ENCODE assay signal across 10 mouse cellular contexts in the genomic region with DNA sequence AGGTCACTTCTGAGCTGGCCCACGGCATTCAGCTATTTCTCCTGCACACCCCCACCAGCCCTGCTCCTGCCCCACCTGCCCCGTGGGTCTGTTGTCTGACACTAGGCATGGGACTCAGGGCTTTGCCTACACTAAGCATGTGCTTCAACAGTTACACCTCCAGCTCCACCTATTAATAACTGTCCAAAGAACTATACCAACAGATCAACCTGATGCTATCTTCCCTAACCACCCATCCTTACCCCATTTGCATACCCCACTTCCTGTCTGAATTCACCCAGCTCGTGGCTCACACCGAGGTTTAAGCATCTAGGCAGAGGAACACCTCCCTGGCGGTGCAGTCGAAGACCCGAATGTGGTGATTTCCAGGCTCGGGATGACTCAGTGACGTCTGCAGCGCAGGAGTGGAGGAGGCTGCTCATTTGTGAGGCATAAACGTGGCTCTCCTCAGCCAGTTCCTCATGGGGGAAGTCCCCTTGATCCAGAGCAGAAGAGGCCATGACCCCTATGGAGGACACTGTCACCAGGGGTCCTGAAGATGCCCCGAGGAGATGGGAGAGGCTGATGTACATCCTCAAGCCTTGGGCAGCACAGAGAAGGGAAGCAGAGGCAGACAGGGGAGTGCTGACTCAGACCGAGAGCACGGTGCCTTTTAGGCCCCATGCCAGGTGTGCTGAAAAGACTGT. TPM values are rescaled to one million over a fixed set of nuclear protein-coding genes. Genes with fewer than 3 reads are reported as not detected.
DNase-seq lines count a peak whose midpoint lies in the region; TF ChIP-seq lines count a peak whose summit lies in the region.
"Had no signal": no experiment of that assay in that cellular context is flagged by ENCODE, and none has a peak within 500 bp of the region (broad histone marks: within the 10 kb centered on the region; RNA-seq: fewer than 3 reads in every experiment).

No protein-coding gene starts in this region.

- intact Hi-C loops in left cerebral cortex, adult 2 months (cut with DNase I): no loop called here
- intact Hi-C loops in left cerebral cortex, postnatal 4 days (cut with DNase I): loop anchor here (5.0 kb wide), 1 partner anchor 56 kb away; no protein-coding TSS in a partner anchor

- peaks cover 27% of the 10 kb centered on the region for H3K36me3 ChIP-seq in macrophage (ENCODE audit: inconsistent target)

- no peak for TF ChIP-seq CTCF in left cerebral cortex, adult 2 months (IDR thresholded peaks at IDR 0.05)

- no peak overlapping the region for H3K4me3 ChIP-seq in left cerebral cortex, adult 2 months
- no peak overlapping the region for H3K4me3 ChIP-seq in macrophage (ENCODE audit: inconsistent target)

- WGBS in macrophage (ENCODE audit: missing documents): 4% methylated on average over 14 of the region's 14 CpGs

- peak; percentile 36 to 40 for DNase-seq in left cerebral cortex, adult 2 months (ENCODE audit: extremely low spot score in 1 of 2, low spot score in 2 of 2)
- DNase-seq in left cerebral cortex, postnatal 4 days: no peak
- peak; percentile 59 for DNase-seq in MN1 (ENCODE audit: low spot score)
- peak; percentile 82 for DNase-seq in thymus, postnatal 0 days (ENCODE audit: low spot score)
- no peak for DNase-seq in layer of hippocampus, adult 18-20 months (ENCODE audit: low spot score in 2 of 2)
- DNase-seq in frontal cortex, postnatal 14 days (ENCODE audit: low spot score in 2 of 2): no peak
- no peak for DNase-seq in layer of hippocampus, postnatal 25 days (ENCODE audit: extremely low spot score in 1 of 2, low spot score in 1 of 2)
- DNase-seq: forebrain, postnatal 0 days; kidney, postnatal 4 days had no signal

- no peak overlapping the region for H3K27ac ChIP-seq in left cerebral cortex, adult 2 months
- H3K27ac ChIP-seq in macrophage: peak overlapping the region; percentile 24; the same call in 1 of the 2 replicates

- H3K79me2 ChIP-seq in macrophage (ENCODE audit: inconsistent target): peaks cover 22% of the 10 kb centered on the region

RNA-seq across cellular contexts. Expression of a gene that starts 13.0 kb away (rescaled TPM):
- total RNA-seq in left cerebral cortex, adult 2 months (2021): 10 to 100 TPM; 57.2 to 59.5 TPM
- 10 to 100 TPM; 55.3 to 56.6 TPM for total RNA-seq in left cerebral cortex, postnatal 4 days (2021)
- total RNA-seq in macrophage (2018; cell fraction: chromatin; rRNA removed): 10 to 100 TPM; 11.5 to 92.4 (median 48.7) TPM
- 10 to 100 TPM in 25 of 26 experiments, 1 to 10 TPM in 1; 8.4 to 30.4 (median 22.0) TPM for total RNA-seq in macrophage (2018; cell fraction: cytosol; rRNA removed)
- total RNA-seq in macrophage (2018; cell fraction: nucleus; rRNA removed): 10 to 100 TPM; 15.6 to 83.5 (median 39.5) TPM
- 14.9 to 26.4 TPM (median 17.0 TPM) in 3 replicates for polyA plus RNA-seq in macrophage (2018)
- 35.5 and 39.5 TPM in 2 replicates for polyA plus RNA-seq in thymus, postnatal 0 days (2015; fragmentation: Nextera tagmentation; extraction: Ambion mirVana)
- total RNA-seq in layer of hippocampus, adult 18-20 months (2021): 10 to 100 TPM; 59.2 to 61.9 TPM
- 10 to 100 TPM; 56.2 to 61.6 TPM for total RNA-seq in layer of hippocampus, postnatal 25 days (2021)

RNA-seq across cellular contexts. Expression of a gene that starts 28.4 kb away (rescaled TPM):
- 10 to 100 TPM; 15.6 to 16.0 TPM for total RNA-seq in left cerebral cortex, adult 2 months (2021)
- total RNA-seq in left cerebral cortex, postnatal 4 days (2021): 10 to 100 TPM; 13.3 to 14.1 TPM
- 10 to 100 TPM; 17.5 to 86.6 (median 58.6) TPM for total RNA-seq in macrophage (2018; cell fraction: chromatin; rRNA removed)
- total RNA-seq in macrophage (2018; cell fraction: cytosol; rRNA removed): 10 to 100 TPM; 38.8 to 58.2 (median 50.4) TPM
- 100 to 1,000 TPM in 1 of 26 experiments, 10 to 100 TPM in 25; 30.6 to 102 (median 72.1) TPM for total RNA-seq in macrophage (2018; cell fraction: nucleus; rRNA removed)
- 24.9 to 57.5 TPM (median 29.7 TPM) in 3 replicates for polyA plus RNA-seq in macrophage (2018)
- 120 and 121 TPM in 2 replicates for polyA plus RNA-seq in thymus, postnatal 0 days (2015; fragmentation: Nextera tagmentation; extraction: Ambion mirVana)
- total RNA-seq in layer of hippocampus, adult 18-20 months (2021): 10 to 100 TPM; 18.9 to 19.4 TPM
- 10 to 100 TPM; 21.7 to 23.7 TPM for total RNA-seq in layer of hippocampus, postnatal 25 days (2021)

RNA-seq across cellular contexts. Expression of a gene that starts 37.3 kb away (rescaled TPM):
- 10 to 100 TPM; 83.9 to 95.1 TPM for total RNA-seq in left cerebral cortex, adult 2 months (2021)
- total RNA-seq in left cerebral cortex, postnatal 4 days (2021): 10 to 100 TPM; 83.9 to 85.2 TPM
- 100 to 1,000 TPM in 17 of 26 experiments, 10 to 100 TPM in 9; 46.6 to 225 (median 115) TPM for total RNA-seq in macrophage (2018; cell fraction: chromatin; rRNA removed)
- total RNA-seq in macrophage (2018; cell fraction: cytosol; rRNA removed): 10 to 100 TPM; 12.4 to 32.6 (median 22.4) TPM
- total RNA-seq in macrophage (2018; cell fraction: nucleus; rRNA removed): 100 to 1,000 TPM in 5 of 26 experiments, 10 to 100 TPM in 21; 28.6 to 160 (median 60.7) TPM
- 15.8 to 69.3 TPM (median 37.7 TPM) in 3 replicates for polyA plus RNA-seq in macrophage (2018)
- 20.1 and 20.9 TPM in 2 replicates for polyA plus RNA-seq in thymus, postnatal 0 days (2015; fragmentation: Nextera tagmentation; extraction: Ambion mirVana)
- total RNA-seq in layer of hippocampus, adult 18-20 months (2021): 10 to 100 TPM; 68.6 to 73.5 TPM
- 10 to 100 TPM; 60.0 to 75.4 TPM for total RNA-seq in layer of hippocampus, postnatal 25 days (2021)

RNA-seq across cellular contexts. Expression of a gene that starts 37.4 kb away (rescaled TPM):
- total RNA-seq in left cerebral cortex, adult 2 months (2021): 10 to 100 TPM; 51.5 to 51.7 TPM
- 10 to 100 TPM; 43.0 to 44.1 TPM for total RNA-seq in left cerebral cortex, postnatal 4 days (2021)
- 10 to 100 TPM in 12 of 26 experiments, 1 to 10 TPM in 14; 2.4 to 16.2 (median 8.0) TPM for total RNA-seq in macrophage (2018; cell fraction: chromatin; rRNA removed)
- total RNA-seq in macrophage (2018; cell fraction: cytosol; rRNA removed): 10 to 100 TPM; 21.8 to 37.3 (median 29.2) TPM
- 10 to 100 TPM in 18 of 26 experiments, 1 to 10 TPM in 8; 7.1 to 24.1 (median 11.5) TPM for total RNA-seq in macrophage (2018; cell fraction: nucleus; rRNA removed)
- polyA plus RNA-seq in macrophage (2018): 21.1 to 35.5 TPM (median 25.6 TPM) in 3 replicates
- polyA plus RNA-seq in thymus, postnatal 0 days (2015; fragmentation: Nextera tagmentation; extraction: Ambion mirVana): 81.2 and 85.3 TPM in 2 replicates
- total RNA-seq in layer of hippocampus, adult 18-20 months (2021): 10 to 100 TPM; 49.0 to 50.1 TPM
- 10 to 100 TPM; 49.6 to 59.0 TPM for total RNA-seq in layer of hippocampus, postnatal 25 days (2021)

Comparison
In these comparisons a context has a peak if more than half of its experiments do, and no peak if none do; other contexts are left out.
1. DNase-seq: peak in left cerebral cortex, adult 2 months (2 of 2), MN1 (single experiment) and thymus, postnatal 0 days (single experiment); none in left cerebral cortex, postnatal 4 days (single experiment), layer of hippocampus, adult 18-20 months (0 of 2), frontal cortex, postnatal 14 days (0 of 2) and layer of hippocampus, postnatal 25 days (0 of 2).